Mouse (Mus musculus): ENCODE measurements at regions not wholly inside any gene's neighbourhood (a gene's known extent, or its start where the extent isn't known, plus 50 kb on each side); places are given as distances from the start of the nearest gene placed in this dataset.

- no peak for DNase-seq
These were observed 66.0 kb upstream of the Jazf1 start for GRCm38 (mm10) chr6:53134410-53134809.

DNA sequence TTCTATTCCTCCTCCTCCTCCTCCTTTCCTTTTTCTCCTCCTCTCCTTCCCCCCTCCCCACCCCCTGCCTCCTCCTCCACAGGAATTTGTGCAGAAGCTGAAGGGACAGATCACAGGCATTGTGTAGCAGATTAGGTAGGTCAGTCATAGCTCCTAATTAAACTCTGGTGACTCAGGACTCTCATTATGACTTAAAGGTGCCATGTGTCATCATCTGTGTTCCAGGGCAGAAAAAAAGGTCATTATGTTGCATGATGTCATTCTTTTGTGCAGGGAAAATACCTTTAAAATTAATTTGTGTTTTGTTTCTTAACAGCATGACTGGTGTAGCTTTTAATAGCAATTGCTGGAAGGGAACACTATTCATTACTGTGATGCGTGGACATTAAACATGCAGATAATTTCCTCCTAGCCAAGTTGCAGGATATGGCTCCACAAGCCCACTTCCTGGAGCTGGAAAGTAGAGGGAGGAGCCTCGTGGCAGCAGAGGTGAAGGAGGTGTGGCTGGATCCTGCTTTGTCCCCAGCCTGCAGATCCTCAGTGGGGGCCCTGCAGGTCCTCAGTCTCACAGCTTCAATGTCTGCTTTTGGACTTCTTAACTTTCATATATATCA is 62.4 kb upstream of the Jazf1 start:
- DNase-seq = peak; percentile 41

GRCm38 (mm10) chr6:53126776-53127175 is 58.3 kb upstream of the Jazf1 start:
- DNase-seq = no peak

- no peak for DNase-seq
These were observed 56.5 kb upstream of the Jazf1 start for GRCm38 (mm10) chr6:53124800-53125450.

DNA sequence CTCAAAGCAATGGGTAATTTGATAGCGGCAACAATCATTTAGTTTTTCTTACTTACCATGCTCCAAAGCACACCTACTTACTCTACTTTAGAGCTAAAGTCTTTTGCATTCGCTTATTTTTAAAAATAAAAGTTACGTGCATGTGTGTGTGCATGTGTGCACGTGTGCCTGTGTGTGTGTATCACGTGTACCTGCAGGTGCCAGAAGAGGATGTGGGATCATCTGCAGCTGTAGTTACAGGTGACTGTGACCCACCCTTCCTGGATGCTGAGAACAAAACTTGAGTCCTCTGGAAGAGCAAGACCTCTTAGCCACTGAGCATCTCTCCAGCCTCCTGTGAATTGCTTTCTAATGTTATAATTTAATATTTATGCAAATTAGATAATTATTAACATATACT is 52.0 kb upstream of the Jazf1 start:
- no peak for DNase-seq
